Mouse (Mus musculus) G1E (cell line): ENCODE measurements around the gene Swsap1. TPM values are rescaled to one million over a fixed set of nuclear protein-coding genes. Genes with fewer than 3 reads are reported as not detected.

Experiments
- ATAC-seq: 2 replicates; pipeline ENCODE4 v1.8.0; 2016; ENCODE audit warnings: mild to moderate bottlenecking; ENCODE audit not compliant: insufficient number of reproducible peaks, poor library complexity, low FRiP score, severe bottlenecking; ENCODE audit errors: extremely low read depth
- DNase-seq: peaks from one replicate; pipeline ENCODE4 v3.0.0; 2012; ENCODE audit warnings: low spot score
- H3K27me3 ChIP-seq: 2 replicates; pipeline ENCODE4 v1.6.1; 2012; ENCODE audit warnings: mild to moderate bottlenecking, low read length, inconsistent platforms; ENCODE audit not compliant: insufficient read depth
- H3K36me3 ChIP-seq: replicated peaks from 2 replicates; pipeline ENCODE3; 2012; ENCODE audit warnings: mild to moderate bottlenecking, inconsistent platforms
- H3K4me1 ChIP-seq: 2 replicates; pipeline ENCODE4 v1.6.1; 2012; ENCODE audit warnings: low read depth, low read length, inconsistent platforms, mixed read lengths; ENCODE audit not compliant: insufficient read depth
- H3K4me3 ChIP-seq: 2 replicates; pipeline ENCODE4 v1.5.1; 2012; ENCODE audit warnings: low read depth, mild to moderate bottlenecking, inconsistent platforms, low read length, moderate library complexity, mixed read lengths
- H3K9me3 ChIP-seq: replicated peaks from 2 replicates; pipeline ENCODE4 v1.6.1; 2012; ENCODE audit warnings: inconsistent platforms
- CTCF ChIP-seq: IDR thresholded peaks from 2 replicates; pipeline ENCODE4 v1.5.1; 2012; ENCODE audit warnings: low read depth, low read length, inconsistent platforms, mixed read lengths
- GATA1 ChIP-seq: IDR thresholded peaks from 2 replicates; pipeline ENCODE4 v1.6.1; 2012; ENCODE audit warnings: borderline replicate concordance, low read length, inconsistent platforms, mixed read lengths
- GATA2 ChIP-seq: IDR thresholded peaks from 2 replicates; pipeline ENCODE4 v1.6.1; 2012; ENCODE audit warnings: low read depth, low read length, inconsistent platforms, borderline replicate concordance
- POLR2AphosphoS5 ChIP-seq: IDR thresholded peaks from 2 replicates; pipeline ENCODE4 v1.6.1; 2012; ENCODE audit warnings: low read depth, low read length, inconsistent platforms; ENCODE audit not compliant: insufficient replicate concordance
- TAL1 ChIP-seq: conservative IDR thresholded peaks from 2 replicates; pipeline ENCODE4 v1.6.1; 2012; ENCODE audit warnings: low read depth, low read length, inconsistent platforms, mixed read lengths
- polyA plus RNA-seq: library from polyadenylated mRNA; stranded (reverse); fragments of >175 nt; gene quantifications from 2 replicates; pipeline ENCODE4 v1.2.3, GENCODE M21; 2012
- total RNA-seq, 2 experiments: library from RNA; stranded (forward) in 1 of 2; stranded (reverse) in 1 of 2; fragments of 200-1000 nt in 1 of 2; fragments of >200 nt in 1 of 2; fragmentation: Nextera tagmentation in 1 of 2; gene quantifications; 2 replicates each; pipeline ENCODE4 v1.2.3; 2014 to 2017

Gene Swsap1
- total and polyA plus RNA-seq, 3 experiments = 10.9 to 12.6 (median 11.8) TPM

DNA sequence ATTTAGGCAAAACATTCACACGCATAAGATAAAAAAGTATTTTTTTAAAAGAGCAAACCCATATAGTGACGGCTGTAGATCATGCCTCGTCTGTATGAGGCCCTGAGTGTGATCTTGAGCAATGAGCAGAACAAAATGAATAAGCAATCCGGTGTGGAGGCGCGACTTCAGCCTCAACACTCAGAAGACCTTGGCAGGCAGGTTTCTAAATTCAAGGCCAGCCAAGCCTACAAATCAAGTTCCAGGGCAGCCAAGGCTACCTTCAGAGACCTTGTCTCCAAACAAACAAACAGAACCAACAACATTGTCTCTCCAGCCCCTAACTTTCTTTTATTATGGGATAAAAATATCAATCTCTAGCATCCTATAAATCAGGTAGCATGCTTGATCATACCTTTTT, 44.7 kb downstream of the Swsap1 start:
- ATAC-seq (no peak), DNase-seq (no peak)
- Histone ChIP-seq H3K4me3 (no peak overlapping the region), H3K4me1 (peaks cover 28% of the 10 kb centered on the region), H3K27me3 (peaks cover 20% of the 10 kb centered on the region), H3K36me3 (peaks cover 18% of the 10 kb centered on the region), H3K9me3 (no peaks in the 10 kb centered on the region)
- TF ChIP-seq GATA1 (no peak), CTCF (no peak), TAL1 (no peak), GATA2 (no peak), POLR2AphosphoS5 (no peak)

- ATAC-seq = no peak
- no peak for TF ChIP-seq GATA2
- no peak for TF ChIP-seq GATA1
- no peak for TF ChIP-seq TAL1
- TF ChIP-seq CTCF = no peak
- no peak for TF ChIP-seq POLR2AphosphoS5
- Histone ChIP-seq H3K4me3 (no peak overlapping the region), H3K9me3 (no peaks in the 10 kb centered on the region), H3K27me3 (peaks cover 18% of the 10 kb centered on the region), H3K4me1 (peaks cover 40% of the 10 kb centered on the region), H3K36me3 (peaks cover 32% of the 10 kb centered on the region)
- no peak for DNase-seq
Measured at GRCm38 (mm10) chr9:22001633-22002032, 46.1 kb downstream of the Swsap1 start.

DNA sequence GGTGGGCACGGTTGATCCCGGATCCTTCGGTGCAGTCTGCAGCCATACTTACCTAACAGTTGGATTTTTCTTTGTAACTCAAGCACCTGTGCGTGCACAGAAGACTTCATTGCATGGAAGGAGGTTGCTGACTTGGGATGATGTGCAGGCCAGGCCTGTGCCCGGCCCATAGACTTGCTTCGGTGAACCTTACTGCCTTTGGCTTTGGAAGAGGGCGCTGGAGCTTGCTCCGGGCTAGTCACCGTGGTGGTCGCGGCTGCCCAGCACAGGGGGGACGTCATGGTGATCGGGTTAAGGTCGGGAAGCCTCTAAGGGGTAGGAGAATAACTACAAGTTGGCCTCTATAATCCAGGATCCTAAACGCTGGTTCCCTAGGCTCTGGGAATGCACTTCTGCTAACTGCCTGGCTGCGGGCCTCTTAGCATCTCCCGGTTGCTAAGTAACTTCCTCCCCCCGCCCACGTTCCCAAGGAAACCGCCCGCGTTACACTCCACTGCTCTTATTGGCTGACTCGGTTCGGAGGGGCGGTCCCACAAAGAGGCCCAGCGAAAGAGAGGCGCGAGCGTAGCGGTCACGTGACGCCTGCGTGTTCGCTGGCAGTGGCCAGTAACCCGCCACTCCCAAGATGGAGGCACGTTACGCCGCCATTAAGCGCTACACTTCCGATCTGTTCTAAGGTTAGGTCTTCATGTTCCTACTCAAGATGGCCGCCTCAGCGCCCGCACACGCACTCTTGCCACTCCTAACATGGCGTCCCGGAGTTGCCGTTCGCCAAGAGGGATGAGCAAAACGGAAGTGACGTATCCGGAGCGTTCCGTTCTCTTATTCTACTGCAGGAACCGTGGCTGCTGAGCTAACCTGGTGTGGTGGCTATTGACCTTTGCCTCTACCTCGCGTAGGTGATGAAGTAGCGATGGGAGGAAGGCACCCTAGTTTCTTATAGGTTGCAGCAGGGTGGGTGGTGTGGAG, 46.9 kb downstream of the Swsap1 start, which contains the start of the genes Ccdc151 and Prkcsh:
TSS of gene Ccdc151 (minus strand) at position 441 of the 969 bp plus-strand sequence.
TSS of gene Prkcsh (plus strand) at position 613 of the 969 bp plus-strand sequence.
- DNase-seq = peak; percentile 99
- H3K27me3 ChIP-seq = peaks cover 17% of the 10 kb centered on the region
- peaks cover 44% of the 10 kb centered on the region for H3K4me1 ChIP-seq
- peaks cover 40% of the 10 kb centered on the region for H3K36me3 ChIP-seq
- no peaks in the 10 kb centered on the region for H3K9me3 ChIP-seq
- no peak for TF ChIP-seq GATA2
- no peak for TF ChIP-seq TAL1
- no peak for TF ChIP-seq POLR2AphosphoS5
- TF ChIP-seq CTCF = no peak
- TF ChIP-seq GATA1 = no peak
- H3K4me3 ChIP-seq = peak within 1 kb of the TSS; percentile 79
- peak; percentile 93 for ATAC-seq

GRCm38 (mm10) chr9:22003163-22003554, 47.6 kb downstream of the Swsap1 start:
- Histone ChIP-seq H3K36me3 (peaks cover 47% of the 10 kb centered on the region), H3K4me3 (peak overlapping the region; percentile 79), H3K4me1 (peaks cover 44% of the 10 kb centered on the region), H3K27me3 (peaks cover 12% of the 10 kb centered on the region), H3K9me3 (no peaks in the 10 kb centered on the region)
- ATAC-seq (peak; percentile 16; the same call in 1 of the 2 replicates), DNase-seq (peak; percentile 54)
- TF ChIP-seq CTCF (no peak), GATA1 (no peak), GATA2 (no peak), POLR2AphosphoS5 (no peak), TAL1 (no peak)

- H3K36me3 ChIP-seq = peaks cover 61% of the 10 kb centered on the region
- H3K4me3 ChIP-seq = peak overlapping the region; percentile 79; the same call in 1 of the 2 replicates
- no peak for TF ChIP-seq CTCF
- no peak for TF ChIP-seq GATA2
- TF ChIP-seq TAL1 = no peak
- TF ChIP-seq POLR2AphosphoS5 = no peak
- no peak for TF ChIP-seq GATA1
- peaks cover under 1% of the 10 kb centered on the region; the same call in 1 of the 2 replicates for H3K27me3 ChIP-seq
- H3K9me3 ChIP-seq = no peaks in the 10 kb centered on the region
- DNase-seq (no peak), ATAC-seq (no peak)
- H3K4me1 ChIP-seq = peaks cover 46% of the 10 kb centered on the region
Measured at GRCm38 (mm10) chr9:22004546-22004945, 49.0 kb downstream of the Swsap1 start.

Other genes with a start within 250 kb of the Swsap1 start
Only the 20 nearest of the 22 such genes appear.
- gene Spc24, start 195.5 kb upstream of the Swsap1 start, total RNA-seq (2014; fragmentation: Nextera tagmentation) = 49.8 and 61.5 TPM in 2 replicates
- gene Spc24, start 195.5 kb upstream of the Swsap1 start, total RNA-seq (2017) = 91.2 and 126 TPM in 2 replicates
- gene Spc24, start 195.5 kb upstream of the Swsap1 start, polyA plus RNA-seq = 116 and 128 TPM in 2 replicates
- gene Kank2, start 157.0 kb upstream of the Swsap1 start, total RNA-seq (2014; fragmentation: Nextera tagmentation) = not detected in 2 replicates
- gene Kank2, start 157.0 kb upstream of the Swsap1 start, total RNA-seq (2017) = under 0.01 TPM in 2 replicates
- gene Kank2, start 157.0 kb upstream of the Swsap1 start, polyA plus RNA-seq = not detected in 2 replicates
- not detected in 2 replicates for gene Angptl8, start 120.2 kb upstream of the Swsap1 start, total RNA-seq (2014; fragmentation: Nextera tagmentation)
- gene Angptl8, start 120.2 kb upstream of the Swsap1 start, total RNA-seq (2017) = not detected in 2 replicates
- not detected in 2 replicates for gene Angptl8, start 120.2 kb upstream of the Swsap1 start, polyA plus RNA-seq
- gene Dock6, start 103.1 kb upstream of the Swsap1 start, total RNA-seq (2014; fragmentation: Nextera tagmentation) = 12.7 and 16.8 TPM in 2 replicates
- gene Dock6, start 103.1 kb upstream of the Swsap1 start, total RNA-seq (2017) = 3.7 and 3.9 TPM in 2 replicates
- gene Dock6, start 103.1 kb upstream of the Swsap1 start, polyA plus RNA-seq = 11.3 and 11.6 TPM in 2 replicates
- 3.7 and 6.8 TPM in 2 replicates for gene Rab3d, start 37.6 kb upstream of the Swsap1 start, total RNA-seq (2014; fragmentation: Nextera tagmentation)
- 7.0 TPM in 2 replicates for gene Rab3d, start 37.6 kb upstream of the Swsap1 start, total RNA-seq (2017)
- gene Rab3d, start 37.6 kb upstream of the Swsap1 start, polyA plus RNA-seq = 4.9 and 8.5 TPM in 2 replicates
- 1.8 and 3.8 TPM in 2 replicates for gene Ccdc159, start 28.3 kb upstream of the Swsap1 start, total RNA-seq (2014; fragmentation: Nextera tagmentation)
- 0.64 and 0.98 TPM in 2 replicates for gene Ccdc159, start 28.3 kb upstream of the Swsap1 start, total RNA-seq (2017)
- gene Ccdc159, start 28.3 kb upstream of the Swsap1 start, polyA plus RNA-seq = 0.21 and 0.31 TPM in 2 replicates
- gene Tmem205, start 28.2 kb upstream of the Swsap1 start, total RNA-seq (2014; fragmentation: Nextera tagmentation) = 12.8 and 17.6 TPM in 2 replicates
- 9.0 and 17.1 TPM in 2 replicates for gene Tmem205, start 28.2 kb upstream of the Swsap1 start, total RNA-seq (2017)
- 11.3 and 15.9 TPM in 2 replicates for gene Tmem205, start 28.2 kb upstream of the Swsap1 start, polyA plus RNA-seq
- gene Plppr2, start 18.7 kb upstream of the Swsap1 start, total RNA-seq (2014; fragmentation: Nextera tagmentation) = 1.6 and 5.3 TPM in 2 replicates
- 0.41 and 0.44 TPM in 2 replicates for gene Plppr2, start 18.7 kb upstream of the Swsap1 start, total RNA-seq (2017)
- 5.8 and 7.6 TPM in 2 replicates for gene Plppr2, start 18.7 kb upstream of the Swsap1 start, polyA plus RNA-seq
- gene Epor, start 7.8 kb downstream of the Swsap1 start, total RNA-seq (2014; fragmentation: Nextera tagmentation) = 35.5 and 49.7 TPM in 2 replicates
- gene Epor, start 7.8 kb downstream of the Swsap1 start, total RNA-seq (2017) = 14.4 and 21.9 TPM in 2 replicates
- 125 and 135 TPM in 2 replicates for gene Epor, start 7.8 kb downstream of the Swsap1 start, polyA plus RNA-seq
- not detected in 2 replicates for gene Rgl3, start 33.7 kb downstream of the Swsap1 start, total RNA-seq (2014; fragmentation: Nextera tagmentation)
- gene Rgl3, start 33.7 kb downstream of the Swsap1 start, total RNA-seq (2017) = 0.05 TPM in 1 of 2 replicates, not detected in the other
- gene Rgl3, start 33.7 kb downstream of the Swsap1 start, polyA plus RNA-seq = not detected in 2 replicates
- gene Ccdc151, start 46.9 kb downstream of the Swsap1 start, total RNA-seq (2014; fragmentation: Nextera tagmentation) = not detected in 2 replicates
- gene Ccdc151, start 46.9 kb downstream of the Swsap1 start, total RNA-seq (2017) = 0.22 TPM in 1 of 2 replicates, not detected in the other
- 0.07 and 0.08 TPM in 2 replicates for gene Ccdc151, start 46.9 kb downstream of the Swsap1 start, polyA plus RNA-seq
- gene Prkcsh, start 47.1 kb downstream of the Swsap1 start, total RNA-seq (2014; fragmentation: Nextera tagmentation) = 55.3 and 65.0 TPM in 2 replicates
- gene Prkcsh, start 47.1 kb downstream of the Swsap1 start, total RNA-seq (2017) = 115 and 116 TPM in 2 replicates
- gene Prkcsh, start 47.1 kb downstream of the Swsap1 start, polyA plus RNA-seq = 159 and 167 TPM in 2 replicates
- not detected in 2 replicates for gene Elavl3, start 96.3 kb downstream of the Swsap1 start, total RNA-seq (2014; fragmentation: Nextera tagmentation)
- gene Elavl3, start 96.3 kb downstream of the Swsap1 start, total RNA-seq (2017) = 0.05 and 0.06 TPM in 2 replicates
- 0.01 TPM in 1 of 2 replicates, not detected in the other for gene Elavl3, start 96.3 kb downstream of the Swsap1 start, polyA plus RNA-seq
- not detected in 2 replicates for gene Gm49318, start 115.5 kb downstream of the Swsap1 start, total RNA-seq (2014; fragmentation: Nextera tagmentation)
- gene Gm49318, start 115.5 kb downstream of the Swsap1 start, total RNA-seq (2017) = not detected in 2 replicates
- not detected in 2 replicates for gene Gm49318, start 115.5 kb downstream of the Swsap1 start, polyA plus RNA-seq
- 7.3 and 10.5 TPM in 2 replicates for gene Zfp653, start 115.6 kb downstream of the Swsap1 start, total RNA-seq (2014; fragmentation: Nextera tagmentation)
- gene Zfp653, start 115.6 kb downstream of the Swsap1 start, total RNA-seq (2017) = 9.1 and 11.3 TPM in 2 replicates
- gene Zfp653, start 115.6 kb downstream of the Swsap1 start, polyA plus RNA-seq = 19.0 and 22.4 TPM in 2 replicates
- 18.2 and 25.4 TPM in 2 replicates for gene Ecsit, start 129.7 kb downstream of the Swsap1 start, total RNA-seq (2014; fragmentation: Nextera tagmentation)
- 24.0 and 28.5 TPM in 2 replicates for gene Ecsit, start 129.7 kb downstream of the Swsap1 start, total RNA-seq (2017)
- gene Ecsit, start 129.7 kb downstream of the Swsap1 start, polyA plus RNA-seq = 33.2 and 43.2 TPM in 2 replicates
- not detected in 2 replicates for gene Cnn1, start 143.5 kb downstream of the Swsap1 start, total RNA-seq (2014; fragmentation: Nextera tagmentation)
- 0.05 and 0.17 TPM in 2 replicates for gene Cnn1, start 143.5 kb downstream of the Swsap1 start, total RNA-seq (2017)
- gene Cnn1, start 143.5 kb downstream of the Swsap1 start, polyA plus RNA-seq = not detected in 2 replicates
- 88.3 and 119 TPM in 2 replicates for gene Elof1, start 161.4 kb downstream of the Swsap1 start, total RNA-seq (2014; fragmentation: Nextera tagmentation)
- gene Elof1, start 161.4 kb downstream of the Swsap1 start, total RNA-seq (2017) = 66.7 and 86.0 TPM in 2 replicates
- gene Elof1, start 161.4 kb downstream of the Swsap1 start, polyA plus RNA-seq = 90.8 and 98.4 TPM in 2 replicates
- 17.1 and 24.2 TPM in 2 replicates for gene Acp5, start 180.0 kb downstream of the Swsap1 start, total RNA-seq (2014; fragmentation: Nextera tagmentation)
- 10.3 and 13.0 TPM in 2 replicates for gene Acp5, start 180.0 kb downstream of the Swsap1 start, total RNA-seq (2017)
- 27.6 and 28.5 TPM in 2 replicates for gene Acp5, start 180.0 kb downstream of the Swsap1 start, polyA plus RNA-seq
- gene Pigyl, start 201.1 kb downstream of the Swsap1 start, total RNA-seq (2014; fragmentation: Nextera tagmentation) = 24.8 and 30.3 TPM in 2 replicates
- gene Pigyl, start 201.1 kb downstream of the Swsap1 start, total RNA-seq (2017) = 34.1 and 37.6 TPM in 2 replicates
- gene Pigyl, start 201.1 kb downstream of the Swsap1 start, polyA plus RNA-seq = 85.2 and 86.5 TPM in 2 replicates